Mouse (Mus musculus) ES-E14 (cell line): ENCODE data around the gene Camkk1. TPM values are rescaled to one million over a fixed set of nuclear protein-coding genes. Genes with fewer than 3 reads are reported as not detected.

ENCODE experiments used
- DNase-seq: peaks from one replicate; pipeline ENCODE4 v3.0.0-alpha.2; 2013; ENCODE audit warnings: low read depth, low spot score
- H3K27ac ChIP-seq: 2 replicates; pipeline ENCODE4 v1.5.1; 2012; ENCODE audit warnings: low read depth, mild to moderate bottlenecking, low read length, moderate library complexity, mixed read lengths; ENCODE audit not compliant: poor library complexity, insufficient read depth, severe bottlenecking
- H3K36me3 ChIP-seq: 2 replicates; pipeline ENCODE4 v1.6.1; 2012; ENCODE audit warnings: mild to moderate bottlenecking, low read length, moderate library complexity, mixed read lengths; ENCODE audit not compliant: control insufficient read depth, poor library complexity, insufficient read depth, severe bottlenecking
- H3K4me1 ChIP-seq, 2 experiments: fragments of 150-350 bp in 1 of 2; sonication (generic) in 1 of 2; 2 replicates each; pipeline ENCODE4 v1.6.1; 2012; ENCODE audit warnings: low read length in 2 of 2, mild to moderate bottlenecking in 1 of 2, mixed read lengths in 1 of 2; ENCODE audit not compliant: control insufficient read depth in 2 of 2, insufficient read depth in 2 of 2, poor library complexity in 1 of 2
- H3K4me3 ChIP-seq, 2 experiments: fragments of 150-350 bp in 1 of 2; sonication (generic) in 1 of 2; 2 replicates each; pipeline ENCODE4 v1.5.1; 2012; ENCODE audit warnings: low read length in 2 of 2, low read depth in 1 of 2, mild to moderate bottlenecking in 1 of 2, mixed read lengths in 1 of 2; ENCODE audit not compliant: insufficient read depth in 1 of 2, poor library complexity in 1 of 2, severe bottlenecking in 1 of 2
- H3K9ac ChIP-seq: 2 replicates; pipeline ENCODE4 v1.6.1; 2012; ENCODE audit warnings: low read depth, mild to moderate bottlenecking, low read length, mixed read lengths; ENCODE audit not compliant: poor library complexity, insufficient read depth, severe bottlenecking
- H3K9me3 ChIP-seq: fragments of 150-350 bp; sonication (generic); 2 replicates; pipeline ENCODE4 v1.6.1; 2012; ENCODE audit warnings: low read depth, mild to moderate bottlenecking, low read length; ENCODE audit not compliant: control insufficient read depth, insufficient read depth
- CHD2 ChIP-seq: IDR thresholded peaks from 2 replicates; pipeline ENCODE4 v1.6.1; 2014; ENCODE audit warnings: mild to moderate bottlenecking, low read depth, low read length, inconsistent platforms
- HCFC1 ChIP-seq: IDR thresholded peaks from 2 replicates; pipeline ENCODE4 v1.6.1; 2012; ENCODE audit warnings: low read length, inconsistent platforms, borderline replicate concordance; ENCODE audit not compliant: insufficient read depth
- MAFK ChIP-seq: IDR thresholded peaks from 2 replicates; pipeline ENCODE4 v1.6.1; 2014; ENCODE audit warnings: mild to moderate bottlenecking, low read depth, low read length, inconsistent platforms; ENCODE audit not compliant: insufficient read depth
- ZC3H11A ChIP-seq: IDR thresholded peaks from 2 replicates; pipeline ENCODE4 v1.6.1; 2012; ENCODE audit warnings: low read depth, mild to moderate bottlenecking, inconsistent platforms, low read length, borderline replicate concordance
- ZNF384 ChIP-seq: IDR thresholded peaks from 2 replicates; pipeline ENCODE4 v1.6.1; 2012; ENCODE audit warnings: low read depth, low read length, inconsistent platforms
- in situ Hi-C, 2 experiments: fragments of 600-800 bp; cut with MboI; formaldehyde crosslinking; loops; one replicate each; pipeline ENCODE4 v1.15.1; 2025; ENCODE audit warnings: low sequenced_read_pairs in 2 of 2, inconsistent platforms in 1 of 2; ENCODE audit not compliant: unreplicated experiment in 2 of 2
- total RNA-seq: library from RNA; depleted of rRNA; stranded (reverse); fragments of 300-350 nt; gene quantifications from 2 replicates; pipeline ENCODE4 v1.2.3, GENCODE M21; 2012

Gene Camkk1
- total RNA-seq, 1 experiment = 4.5 TPM

GRCm38 (mm10) chr11:73009531-73010274 is 9.1 kb upstream of the Camkk1 start:
- no peak for DNase-seq
- in situ Hi-C loops = no loop called here
- no peak overlapping the region for H3K9ac ChIP-seq
- H3K27ac ChIP-seq = no peak overlapping the region
- no peak for TF ChIP-seq MAFK
- no peak for TF ChIP-seq HCFC1
- TF ChIP-seq ZC3H11A = no peak
- TF ChIP-seq CHD2 = no peak
- no peak for TF ChIP-seq ZNF384
- no peaks in the 10 kb centered on the region for H3K9me3 ChIP-seq
- H3K4me3 ChIP-seq = no peak overlapping the region
- no peaks in the 10 kb centered on the region for H3K36me3 ChIP-seq
- no peaks in the 10 kb centered on the region for H3K4me1 ChIP-seq

- no peaks in the 10 kb centered on the region for H3K4me1 ChIP-seq
- in situ Hi-C loops = no loop called here
- H3K36me3 ChIP-seq = no peaks in the 10 kb centered on the region
- TF ChIP-seq HCFC1 = no peak
- TF ChIP-seq ZNF384 = no peak
- TF ChIP-seq CHD2 = no peak
- TF ChIP-seq MAFK = no peak
- TF ChIP-seq ZC3H11A = no peak
- no peak overlapping the region for H3K9ac ChIP-seq
- no peak overlapping the region for H3K27ac ChIP-seq
- H3K4me3 ChIP-seq = no peak overlapping the region
- H3K9me3 ChIP-seq = no peaks in the 10 kb centered on the region
- DNase-seq = no peak
Measured at GRCm38 (mm10) chr11:73013981-73014380, 4.8 kb upstream of the Camkk1 start.

- no peak for DNase-seq
- no peak overlapping the region for H3K27ac ChIP-seq
- H3K9me3 ChIP-seq = no peaks in the 10 kb centered on the region
- H3K4me1 ChIP-seq = peaks cover 0 to 4% of the 10 kb centered on the region in 2 experiments; a peak in 1 of 4 replicates
- H3K4me3 ChIP-seq = no peak overlapping the region
- in situ Hi-C loops = no loop called here
- H3K36me3 ChIP-seq = no peaks in the 10 kb centered on the region
- no peak for TF ChIP-seq MAFK
- no peak for TF ChIP-seq ZNF384
- no peak for TF ChIP-seq CHD2
- H3K9ac ChIP-seq = no peak overlapping the region
Measured at GRCm38 (mm10) chr11:73014831-73015344, 3.9 kb upstream of the Camkk1 start.

- H3K4me1 ChIP-seq = peaks cover 0 to 4% of the 10 kb centered on the region in 2 experiments; a peak in 1 of 4 replicates
- no peak overlapping the region for H3K27ac ChIP-seq
- H3K36me3 ChIP-seq = no peaks in the 10 kb centered on the region
- H3K9me3 ChIP-seq = no peaks in the 10 kb centered on the region
- TF ChIP-seq MAFK = no peak
- no peak for DNase-seq
- H3K9ac ChIP-seq = no peak overlapping the region
- in situ Hi-C loops = no loop called here
- H3K4me3 ChIP-seq = no peak overlapping the region
Measured at GRCm38 (mm10) chr11:73015391-73016102, 3.3 kb upstream of the Camkk1 start.

- DNase-seq = no peak
- in situ Hi-C loops = no loop called here
Measured at GRCm38 (mm10) chr11:73016103-73016420, 2.7 kb upstream of the Camkk1 start.

More at GRCm38 (mm10) chr11:73016103-73016420, 2.7 kb upstream of the Camkk1 start:
- peaks cover 0 to 4% of the 10 kb centered on the region in 2 experiments; a peak in 1 of 4 replicates for H3K4me1 ChIP-seq
- no peaks in the 10 kb centered on the region for H3K36me3 ChIP-seq
- no peak overlapping the region for H3K4me3 ChIP-seq
- TF ChIP-seq CHD2 (no peak), HCFC1 (no peak), ZNF384 (no peak), MAFK (no peak), ZC3H11A (no peak)
- no peak overlapping the region for H3K9ac ChIP-seq
- H3K27ac ChIP-seq = no peak overlapping the region
- H3K9me3 ChIP-seq = no peaks in the 10 kb centered on the region
